Mouse (Mus musculus): Measurements from ENCODE around the gene Nsl1. TPM values are rescaled to one million over a fixed set of nuclear protein-coding genes. Genes with fewer than 3 reads are reported as not detected.

Nsl1 gene
- polyA plus RNA-seq, 1 experiment from 2014 or later, result 15.2 TPM

- H3K4me2 ChIP-seq (replicated peaks), result no peak overlapping the region
- no peak for ATAC-seq (ENCODE audit: low FRiP score, low read depth)
- no peak overlapping the region for H3K9ac ChIP-seq
- H3K27ac ChIP-seq, result no peak overlapping the region
- H3K4me3 ChIP-seq, result no peak overlapping the region
- peaks cover 26% of the 10 kb centered on the region for H3K36me3 ChIP-seq
- H3K9me3 ChIP-seq, result no peaks in the 10 kb centered on the region
- H3K4me1 ChIP-seq, result no peaks in the 10 kb centered on the region
- H3K27me3 ChIP-seq (replicated peaks), result no peaks in the 10 kb centered on the region
- WGBS, result 67% methylated on average over 5 of the region's 5 CpGs
Measured at GRCm38 (mm10) chr1:191084951-191085559, 22.2 kb downstream of the Nsl1 start.

- Histone ChIP-seq H3K27ac (no peak overlapping the region), H3K36me3 (peaks cover 21% of the 10 kb centered on the region), H3K4me3 (no peak overlapping the region), H3K4me1 (no peaks in the 10 kb centered on the region), H3K9ac (no peak overlapping the region), H3K9me3 (no peaks in the 10 kb centered on the region), H3K4me2 (replicated peaks) (no peak overlapping the region), H3K27me3 (replicated peaks) (no peaks in the 10 kb centered on the region)
- ATAC-seq (ENCODE audit: low FRiP score, low read depth), result no peak
- WGBS, result 75% methylated on average over 12 of the region's 12 CpGs
Measured at GRCm38 (mm10) chr1:191085597-191085996, 22.8 kb downstream of the Nsl1 start.

GRCm38 (mm10) chr1:191086304-191086878, 23.6 kb downstream of the Nsl1 start:
- 91% methylated on average over 7 of the region's 7 CpGs for WGBS
- no peaks in the 10 kb centered on the region for H3K9me3 ChIP-seq
- no peak for ATAC-seq (ENCODE audit: low FRiP score, low read depth)

GRCm38 (mm10) chr1:191086960-191087359, 24.1 kb downstream of the Nsl1 start:
- no peaks in the 10 kb centered on the region for H3K27me3 ChIP-seq (replicated peaks)
- H3K36me3 ChIP-seq, result peaks cover 14% of the 10 kb centered on the region
- 86% methylated on average over 8 of the region's 8 CpGs for WGBS
- H3K4me1 ChIP-seq, result no peaks in the 10 kb centered on the region
- H3K9ac ChIP-seq, result no peak overlapping the region
- H3K4me2 ChIP-seq (replicated peaks), result no peak overlapping the region
- no peak overlapping the region for H3K4me3 ChIP-seq
- no peaks in the 10 kb centered on the region for H3K9me3 ChIP-seq
- ATAC-seq (ENCODE audit: low FRiP score, low read depth), result no peak
- no peak overlapping the region for H3K27ac ChIP-seq

More at GRCm38 (mm10) chr1:191086304-191086878, 23.6 kb downstream of the Nsl1 start:
- Histone ChIP-seq H3K4me1 (no peaks in the 10 kb centered on the region), H3K9ac (no peak overlapping the region), H3K27ac (no peak overlapping the region), H3K36me3 (peaks cover 20% of the 10 kb centered on the region), H3K27me3 (replicated peaks) (no peaks in the 10 kb centered on the region), H3K4me3 (no peak overlapping the region), H3K4me2 (replicated peaks) (no peak overlapping the region)

- H3K9me3 ChIP-seq, result no peaks in the 10 kb centered on the region
- no peaks in the 10 kb centered on the region for H3K27me3 ChIP-seq (replicated peaks)
- H3K27ac ChIP-seq, result no peak overlapping the region
- no peak overlapping the region for H3K4me3 ChIP-seq
- 85% methylated on average over 5 of the region's 5 CpGs for WGBS
- H3K36me3 ChIP-seq, result peaks cover 5% of the 10 kb centered on the region; the same call in 1 of the 2 replicates
- ATAC-seq (ENCODE audit: low FRiP score, low read depth), result no peak
- H3K9ac ChIP-seq, result no peak overlapping the region
- H3K4me1 ChIP-seq, result no peaks in the 10 kb centered on the region
- no peak overlapping the region for H3K4me2 ChIP-seq (replicated peaks)
Measured at GRCm38 (mm10) chr1:191087955-191088354, 25.1 kb downstream of the Nsl1 start.

GRCm38 (mm10) chr1:191089355-191089754, 26.5 kb downstream of the Nsl1 start:
- no peaks in the 10 kb centered on the region for H3K4me1 ChIP-seq
- ATAC-seq (ENCODE audit: low FRiP score, low read depth), result no peak
- no peaks in the 10 kb centered on the region for H3K27me3 ChIP-seq (replicated peaks)
- no peak overlapping the region for H3K4me2 ChIP-seq (replicated peaks)
- peaks cover 5% of the 10 kb centered on the region; the same call in 1 of the 2 replicates for H3K36me3 ChIP-seq
- no peak overlapping the region for H3K4me3 ChIP-seq
- 82% methylated on average over 6 of the region's 6 CpGs for WGBS
- no peak overlapping the region for H3K9ac ChIP-seq
- no peaks in the 10 kb centered on the region for H3K9me3 ChIP-seq
- H3K27ac ChIP-seq, result no peak overlapping the region

- Histone ChIP-seq H3K9ac (no peak overlapping the region), H3K4me2 (replicated peaks) (no peak overlapping the region), H3K36me3 (no peaks in the 10 kb centered on the region), H3K4me1 (no peaks in the 10 kb centered on the region), H3K9me3 (no peaks in the 10 kb centered on the region), H3K4me3 (no peak overlapping the region), H3K27me3 (replicated peaks) (peaks cover 5% of the 10 kb centered on the region), H3K27ac (no peak overlapping the region)
- no peak for ATAC-seq (ENCODE audit: low FRiP score, low read depth)
- 85% methylated on average over 8 of the region's 8 CpGs for WGBS
Measured at GRCm38 (mm10) chr1:191092050-191092449, 29.2 kb downstream of the Nsl1 start.

GRCm38 (mm10) chr1:191093578-191093977, 30.8 kb downstream of the Nsl1 start:
- Histone ChIP-seq H3K9ac (no peak overlapping the region), H3K27ac (no peak overlapping the region), H3K4me2 (replicated peaks) (no peak overlapping the region), H3K27me3 (replicated peaks) (peaks cover 17% of the 10 kb centered on the region), H3K4me1 (no peaks in the 10 kb centered on the region; the same call in 1 of the 2 replicates), H3K4me3 (no peak overlapping the region), H3K9me3 (no peaks in the 10 kb centered on the region), H3K36me3 (no peaks in the 10 kb centered on the region)
- no peak for ATAC-seq (ENCODE audit: low FRiP score, low read depth)
- 84% methylated on average over 5 of the region's 5 CpGs for WGBS

- Histone ChIP-seq H3K4me2 (replicated peaks) (no peak overlapping the region), H3K36me3 (no peaks in the 10 kb centered on the region), H3K9ac (no peak overlapping the region), H3K27me3 (replicated peaks) (peaks cover 31% of the 10 kb centered on the region), H3K9me3 (no peaks in the 10 kb centered on the region), H3K27ac (no peak overlapping the region), H3K4me1 (no peaks in the 10 kb centered on the region; the same call in 1 of the 2 replicates), H3K4me3 (no peak overlapping the region)
- ATAC-seq (ENCODE audit: low FRiP score, low read depth), result no peak
- 77% methylated on average over 9 of the region's 9 CpGs for WGBS
Measured at GRCm38 (mm10) chr1:191095019-191095418, 32.2 kb downstream of the Nsl1 start.

GRCm38 (mm10) chr1:191096871-191097681, 34.3 kb downstream of the Nsl1 start:
- Histone ChIP-seq H3K9ac (no peak overlapping the region), H3K4me3 (0 out of 2 replicates have a peak overlapping the region, but pooled peaks have one; percentile 56), H3K36me3 (no peaks in the 10 kb centered on the region)

GRCm38 (mm10) chr1:191097802-191098747, 35.3 kb downstream of the Nsl1 start, which contains the start of gene Batf3:
Gene Batf3 (plus strand): TSS chr1:191097847.
- H3K9me3 ChIP-seq, result peaks cover 4% of the 10 kb centered on the region; the same call in 1 of the 2 replicates
- WGBS, result under 1% methylated on average over 80 of the region's 95 CpGs
- peaks cover 38% of the 10 kb centered on the region for H3K27me3 ChIP-seq (replicated peaks)
- peak within 1 kb of the TSS; percentile 99 for H3K4me2 ChIP-seq (replicated peaks)
- H3K27ac ChIP-seq, result no peak within 1 kb of the TSS
- H3K4me1 ChIP-seq, result no peaks in the 10 kb centered on the region; the same call in 1 of the 2 replicates
- ATAC-seq (ENCODE audit: low FRiP score, low read depth), result peak; percentile 76
- H3K9ac ChIP-seq, result peak within 1 kb of the TSS; percentile 45
- no peaks in the 10 kb centered on the region for H3K36me3 ChIP-seq
- peak within 1 kb of the TSS; percentile 56 for H3K4me3 ChIP-seq

More at GRCm38 (mm10) chr1:191096871-191097681, 34.3 kb downstream of the Nsl1 start:
- Histone ChIP-seq H3K27ac (no peak overlapping the region), H3K4me1 (no peaks in the 10 kb centered on the region; the same call in 1 of the 2 replicates), H3K9me3 (peaks cover 4% of the 10 kb centered on the region; the same call in 1 of the 2 replicates), H3K27me3 (replicated peaks) (peaks cover 38% of the 10 kb centered on the region), H3K4me2 (replicated peaks) (peak overlapping the region; percentile 99)
- 60% methylated on average over 14 of the region's 14 CpGs for WGBS
- no peak for ATAC-seq (ENCODE audit: low FRiP score, low read depth)
